Mouse (Mus musculus): ENCODE measurements around the gene Gm49380. TPM values are rescaled to one million over a fixed set of nuclear protein-coding genes. Genes with fewer than 3 reads are reported as not detected.

Gene Gm49380
- polyA plus RNA-seq, 1 experiment from 2014 or later: 0.11 TPM

DNA sequence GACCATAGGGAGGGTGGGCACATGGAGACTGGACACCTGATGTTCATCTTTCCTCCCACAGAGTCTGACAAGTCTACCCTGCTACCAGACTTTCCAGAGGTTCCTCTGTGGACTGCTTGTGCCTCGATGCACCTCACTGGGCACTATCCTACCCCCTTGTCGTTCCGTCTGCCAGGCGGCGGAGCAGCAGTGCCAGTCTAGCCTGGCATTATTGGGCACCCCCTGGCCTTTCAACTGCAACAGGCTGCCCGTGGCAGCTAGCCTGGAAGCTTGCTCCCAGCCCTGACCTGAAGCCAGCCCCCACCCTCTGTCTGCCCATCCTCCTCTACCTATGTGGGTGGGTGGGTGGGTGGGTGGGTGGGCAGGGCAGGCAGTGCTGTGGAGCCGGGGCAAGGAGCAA lies 7.1 kb downstream of the Gm49380 start:
- no peak for ATAC-seq
- H3K36me3 ChIP-seq (ENCODE audit: control insufficient read depth, insufficient read depth, low read length): peaks cover 12% of the 10 kb centered on the region; the same call in 1 of the 2 replicates
- H3K4me1 ChIP-seq (ENCODE audit: control insufficient read depth, insufficient read depth, low read length): peaks cover 22% of the 10 kb centered on the region
- no peak overlapping the region for H3K9ac ChIP-seq (ENCODE audit: low read length)
- H3K27me3 ChIP-seq (replicated peaks; ENCODE audit: control insufficient read depth, insufficient read depth, low read length): no peaks in the 10 kb centered on the region
- 91% methylated on average over 7 of the region's 7 CpGs for WGBS
- no peak overlapping the region for H3K4me3 ChIP-seq (ENCODE audit: low read depth, low read length)
- DNase-seq (ENCODE audit: low spot score): no peak
- H3K9me3 ChIP-seq (replicated peaks; ENCODE audit: control insufficient read depth, low read length): no peaks in the 10 kb centered on the region
- H3K4me2 ChIP-seq (ENCODE audit: low read length): no peak overlapping the region
- no peak overlapping the region for H3K27ac ChIP-seq (ENCODE audit: low read depth, low read length)

DNA sequence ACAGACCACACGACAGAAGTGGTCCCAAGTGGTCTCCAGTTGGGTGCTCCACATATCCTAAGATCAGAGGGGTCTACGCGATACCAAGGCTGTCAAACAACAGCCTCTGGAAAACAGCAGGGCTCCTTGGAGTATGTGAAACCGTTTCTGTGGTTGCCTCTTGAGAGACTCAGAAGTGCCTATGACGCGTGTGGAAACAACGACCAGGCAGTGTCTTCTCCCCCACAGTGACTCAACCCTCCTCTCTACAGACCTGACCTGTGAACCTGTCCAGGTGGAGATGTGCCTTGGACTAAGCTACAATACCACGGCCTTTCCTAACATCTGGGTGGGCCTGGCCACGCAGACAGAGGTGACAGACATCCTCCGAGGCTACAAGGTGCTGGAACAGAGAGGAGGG lies 7.5 kb downstream of the Gm49380 start:
- H3K9ac ChIP-seq (ENCODE audit: low read length): no peak overlapping the region
- H3K4me2 ChIP-seq (ENCODE audit: low read length): no peak overlapping the region
- no peaks in the 10 kb centered on the region for H3K27me3 ChIP-seq (replicated peaks; ENCODE audit: control insufficient read depth, insufficient read depth, low read length)
- ATAC-seq (no peak), DNase-seq (ENCODE audit: low spot score) (no peak)
- 89% methylated on average over 10 of the region's 10 CpGs for WGBS
- H3K4me1 ChIP-seq (ENCODE audit: control insufficient read depth, insufficient read depth, low read length): peaks cover 22% of the 10 kb centered on the region
- no peak overlapping the region for H3K27ac ChIP-seq (ENCODE audit: low read depth, low read length)
- no peaks in the 10 kb centered on the region for H3K9me3 ChIP-seq (replicated peaks; ENCODE audit: control insufficient read depth, low read length)
- H3K36me3 ChIP-seq (ENCODE audit: control insufficient read depth, insufficient read depth, low read length): peaks cover 12% of the 10 kb centered on the region; the same call in 1 of the 2 replicates
- H3K4me3 ChIP-seq (ENCODE audit: low read depth, low read length): no peak overlapping the region

DNA sequence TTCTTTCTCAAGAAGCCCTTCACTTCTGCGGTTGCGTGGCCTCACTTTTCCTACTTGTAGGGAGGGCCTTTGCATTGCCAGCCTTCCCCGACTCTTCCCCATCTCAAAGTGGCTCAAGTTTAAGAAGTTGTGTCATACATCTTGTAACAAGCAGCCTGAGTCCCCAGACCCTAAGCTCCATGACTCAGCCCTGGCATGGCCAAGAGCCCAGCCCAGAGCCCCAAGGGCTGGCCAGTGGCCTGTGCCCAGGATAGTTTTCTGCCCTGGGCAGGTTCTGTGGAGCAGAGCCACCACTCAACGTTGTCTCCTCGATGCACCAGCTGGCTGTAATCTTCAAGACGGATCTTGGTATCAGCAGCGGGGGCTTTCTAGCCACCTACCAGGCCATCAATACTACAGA lies 8.4 kb downstream of the Gm49380 start:
- Histone ChIP-seq H3K9ac (ENCODE audit: low read length) (no peak overlapping the region), H3K4me3 (ENCODE audit: low read depth, low read length) (no peak overlapping the region), H3K36me3 (ENCODE audit: control insufficient read depth, insufficient read depth, low read length) (peaks cover 12% of the 10 kb centered on the region; the same call in 1 of the 2 replicates), H3K4me1 (ENCODE audit: control insufficient read depth, insufficient read depth, low read length) (peaks cover 17% of the 10 kb centered on the region), H3K9me3 (replicated peaks; ENCODE audit: control insufficient read depth, low read length) (no peaks in the 10 kb centered on the region), H3K27me3 (replicated peaks; ENCODE audit: control insufficient read depth, insufficient read depth, low read length) (no peaks in the 10 kb centered on the region), H3K4me2 (ENCODE audit: low read length) (no peak overlapping the region), H3K27ac (ENCODE audit: low read depth, low read length) (no peak overlapping the region)
- no peak for ATAC-seq
- no peak for DNase-seq (ENCODE audit: low spot score)
- 93% methylated on average over 7 of the region's 7 CpGs for WGBS

DNA sequence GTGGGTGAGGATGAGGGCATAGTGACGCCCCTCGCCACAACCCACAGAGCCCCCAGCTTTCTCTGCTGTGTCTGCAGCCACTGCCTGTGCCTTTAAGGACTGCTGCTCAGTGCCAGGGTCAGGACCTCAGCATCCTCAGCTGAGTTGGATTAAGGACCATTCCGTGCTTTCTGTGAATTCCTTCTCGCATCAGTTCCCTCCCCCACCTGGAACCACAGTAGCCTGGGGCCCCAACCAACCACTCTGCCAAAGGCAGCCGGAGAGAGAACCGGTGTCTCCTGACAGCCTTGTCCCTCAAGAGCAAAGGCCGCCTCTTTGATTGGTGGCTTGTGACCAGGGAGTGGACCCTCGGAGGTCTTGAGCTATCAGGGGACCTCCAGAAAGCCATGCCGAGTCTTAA lies 11.8 kb downstream of the Gm49380 start, which contains the start of gene Mfrp:
Gene Mfrp (plus strand): TSS at position 240 of the 400 bp plus-strand sequence.
- peaks cover 9% of the 10 kb centered on the region; the same call in 1 of the 2 replicates for H3K36me3 ChIP-seq (ENCODE audit: control insufficient read depth, insufficient read depth, low read length)
- DNase-seq (ENCODE audit: low spot score): no peak
- no peak for ATAC-seq
- H3K9me3 ChIP-seq (replicated peaks; ENCODE audit: control insufficient read depth, low read length): no peaks in the 10 kb centered on the region
- H3K27ac ChIP-seq (ENCODE audit: low read depth, low read length): no peak within 1 kb of the TSS
- no peak within 1 kb of the TSS for H3K4me3 ChIP-seq (ENCODE audit: low read depth, low read length)
- no peak within 1 kb of the TSS for H3K4me2 ChIP-seq (ENCODE audit: low read length)
- no peak within 1 kb of the TSS for H3K9ac ChIP-seq (ENCODE audit: low read length)
- 65% methylated on average over 9 of the region's 9 CpGs for WGBS
- H3K27me3 ChIP-seq (replicated peaks; ENCODE audit: control insufficient read depth, insufficient read depth, low read length): no peaks in the 10 kb centered on the region
- H3K4me1 ChIP-seq (ENCODE audit: control insufficient read depth, insufficient read depth, low read length): peaks cover 6% of the 10 kb centered on the region; the same call in 1 of the 2 replicates

DNA sequence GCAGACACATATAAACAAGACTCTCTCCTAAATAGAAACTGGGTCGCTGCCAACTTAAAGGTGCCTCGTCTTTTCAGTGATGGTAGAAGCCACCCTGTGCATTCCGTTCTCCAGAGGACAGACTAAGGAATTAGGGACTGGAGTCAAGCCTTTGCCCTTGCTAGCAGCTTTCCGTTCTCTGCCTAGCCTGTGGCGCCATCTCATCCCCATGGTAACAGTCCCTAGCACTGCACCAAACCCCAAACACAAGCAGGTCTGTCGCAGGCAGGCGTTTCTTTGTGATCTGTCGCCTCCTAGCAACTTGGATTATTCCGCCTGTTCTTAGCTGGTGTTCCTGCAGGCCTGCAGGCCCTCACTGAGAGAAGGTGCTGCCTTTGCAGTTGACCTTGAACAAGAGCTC lies 16.8 kb downstream of the Gm49380 start:
- H3K9ac ChIP-seq (ENCODE audit: low read length): no peak overlapping the region
- no peaks in the 10 kb centered on the region for H3K27me3 ChIP-seq (replicated peaks; ENCODE audit: control insufficient read depth, insufficient read depth, low read length)
- H3K9me3 ChIP-seq (replicated peaks; ENCODE audit: control insufficient read depth, low read length): no peaks in the 10 kb centered on the region
- H3K4me3 ChIP-seq (ENCODE audit: low read depth, low read length): no peak overlapping the region
- peak overlapping the region; percentile 9; the same call in 1 of the 2 replicates for H3K27ac ChIP-seq (ENCODE audit: low read depth, low read length)
- DNase-seq (ENCODE audit: low spot score) (peak; percentile 74), ATAC-seq (peak; percentile 72)
- WGBS: 11% methylated on average over 9 of the region's 9 CpGs
- no peak overlapping the region for H3K4me2 ChIP-seq (ENCODE audit: low read length)
- H3K36me3 ChIP-seq (ENCODE audit: control insufficient read depth, insufficient read depth, low read length): no peaks in the 10 kb centered on the region; the same call in 1 of the 2 replicates
- peaks cover 6% of the 10 kb centered on the region; the same call in 1 of the 2 replicates for H3K4me1 ChIP-seq (ENCODE audit: control insufficient read depth, insufficient read depth, low read length)

DNA sequence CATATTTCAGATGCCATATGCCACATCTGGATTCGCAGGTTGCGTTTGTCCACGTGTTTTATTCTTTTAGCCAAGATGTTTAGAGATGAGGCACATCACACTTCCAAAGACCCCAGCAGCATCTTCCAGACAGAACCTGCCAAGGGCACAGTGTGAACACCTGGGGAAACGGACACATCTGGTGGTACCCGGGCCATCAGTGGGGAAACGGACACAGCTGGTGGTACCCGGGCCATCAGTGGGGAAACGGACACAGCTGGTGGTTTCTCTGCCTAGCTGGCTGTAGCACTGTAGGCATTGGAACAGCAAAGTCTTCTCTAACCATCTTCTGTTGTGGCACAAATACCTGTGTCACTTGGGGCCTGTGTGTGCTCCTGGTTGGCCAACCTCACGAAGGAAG lies 17.5 kb downstream of the Gm49380 start:
- H3K4me2 ChIP-seq (ENCODE audit: low read length): no peak overlapping the region
- DNase-seq (ENCODE audit: low spot score): no peak
- no peaks in the 10 kb centered on the region for H3K9me3 ChIP-seq (replicated peaks; ENCODE audit: control insufficient read depth, low read length)
- ATAC-seq: no peak
- no peak overlapping the region; the same call in 1 of the 2 replicates for H3K27ac ChIP-seq (ENCODE audit: low read depth, low read length)
- 87% methylated on average over 9 of the region's 9 CpGs for WGBS
- peaks cover 6% of the 10 kb centered on the region; the same call in 1 of the 2 replicates for H3K4me1 ChIP-seq (ENCODE audit: control insufficient read depth, insufficient read depth, low read length)
- H3K27me3 ChIP-seq (replicated peaks; ENCODE audit: control insufficient read depth, insufficient read depth, low read length): no peaks in the 10 kb centered on the region
- no peaks in the 10 kb centered on the region; the same call in 1 of the 2 replicates for H3K36me3 ChIP-seq (ENCODE audit: control insufficient read depth, insufficient read depth, low read length)
- no peak overlapping the region for H3K4me3 ChIP-seq (ENCODE audit: low read depth, low read length)
- H3K9ac ChIP-seq (ENCODE audit: low read length): no peak overlapping the region

DNA sequence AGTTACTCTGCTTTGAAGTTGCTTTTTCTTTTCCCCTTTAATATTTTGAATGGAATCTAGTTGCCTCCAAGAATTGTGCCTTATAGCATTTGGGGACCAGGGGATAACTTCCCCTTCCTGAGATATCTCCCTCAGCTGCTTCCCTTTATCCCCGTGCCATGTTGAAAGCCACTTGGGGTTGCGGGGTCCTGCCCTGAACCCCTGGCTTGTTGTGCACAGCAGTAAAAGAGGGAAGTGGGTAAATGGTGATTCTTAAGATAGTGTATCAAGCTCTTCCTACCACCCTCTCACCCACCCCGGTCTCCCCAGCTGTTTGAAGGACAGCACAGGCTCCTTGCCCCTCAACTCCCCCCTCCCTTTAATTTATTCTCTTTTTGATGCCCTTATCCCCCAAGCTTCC lies 18.6 kb downstream of the Gm49380 start:
- 82% methylated on average over 3 of the region's 3 CpGs for WGBS
- no peak overlapping the region for H3K4me3 ChIP-seq (ENCODE audit: low read depth, low read length)
- DNase-seq (ENCODE audit: low spot score) (no peak), ATAC-seq (no peak)
- H3K36me3 ChIP-seq (ENCODE audit: control insufficient read depth, insufficient read depth, low read length): no peaks in the 10 kb centered on the region; the same call in 1 of the 2 replicates
- no peaks in the 10 kb centered on the region for H3K27me3 ChIP-seq (replicated peaks; ENCODE audit: control insufficient read depth, insufficient read depth, low read length)
- H3K9me3 ChIP-seq (replicated peaks; ENCODE audit: control insufficient read depth, low read length): no peaks in the 10 kb centered on the region
- H3K4me1 ChIP-seq (ENCODE audit: control insufficient read depth, insufficient read depth, low read length): peaks cover 6% of the 10 kb centered on the region; the same call in 1 of the 2 replicates
- no peak overlapping the region for H3K27ac ChIP-seq (ENCODE audit: low read depth, low read length)
- no peak overlapping the region for H3K9ac ChIP-seq (ENCODE audit: low read length)
- H3K4me2 ChIP-seq (ENCODE audit: low read length): no peak overlapping the region

DNA sequence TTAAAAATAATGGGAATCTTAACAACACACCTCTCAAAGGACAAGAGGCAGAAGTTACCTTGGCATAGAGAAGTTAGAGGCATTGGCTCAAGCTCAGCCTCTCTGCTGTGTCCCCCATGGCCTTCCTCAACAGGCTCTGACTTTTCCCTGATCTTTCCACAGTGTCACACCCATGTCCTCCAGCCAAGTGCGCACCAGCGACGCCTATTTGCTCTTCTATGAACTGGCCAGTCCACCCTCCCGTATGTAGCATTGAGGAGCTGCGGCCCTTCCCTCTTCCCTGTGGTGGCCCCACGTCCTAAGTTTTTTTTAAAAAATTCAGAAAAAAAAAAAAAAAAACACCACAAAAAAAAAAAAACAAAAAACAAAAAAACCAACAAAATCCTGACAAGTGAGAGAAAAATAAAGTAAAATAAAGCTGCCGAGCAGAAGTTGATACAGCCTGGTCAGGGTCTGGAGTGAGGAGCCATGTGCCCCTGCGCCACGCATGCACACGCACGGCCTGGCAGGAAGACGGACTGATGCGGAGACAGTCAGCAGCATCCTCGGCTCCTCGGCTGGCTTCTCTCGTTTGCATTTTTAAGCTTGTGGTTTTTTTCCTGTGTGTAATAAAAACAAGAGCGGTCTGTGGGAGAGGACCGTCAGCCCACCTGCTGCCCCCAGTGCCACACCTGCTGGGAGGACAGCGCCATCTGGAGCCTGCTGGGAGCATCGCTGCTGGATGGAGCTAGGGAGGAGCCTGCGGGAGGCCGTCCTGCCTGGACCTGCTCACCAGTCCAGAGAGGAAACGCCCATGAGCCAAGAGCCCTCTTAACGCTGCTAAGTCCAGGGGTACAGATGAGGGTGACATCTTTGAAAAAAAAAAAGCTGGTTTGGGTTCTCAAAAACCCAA lies 19.4 kb downstream of the Gm49380 start:
- H3K36me3 ChIP-seq (ENCODE audit: control insufficient read depth, insufficient read depth, low read length): no peaks in the 10 kb centered on the region; the same call in 1 of the 2 replicates
- H3K4me2 ChIP-seq (ENCODE audit: low read length): peak overlapping the region; percentile 23; the same call in 1 of the 2 replicates
- peaks cover 6% of the 10 kb centered on the region; the same call in 1 of the 2 replicates for H3K4me1 ChIP-seq (ENCODE audit: control insufficient read depth, insufficient read depth, low read length)
- DNase-seq (ENCODE audit: low spot score) (peak; percentile 76), ATAC-seq (peak; percentile 67)
- no peak overlapping the region for H3K27ac ChIP-seq (ENCODE audit: low read depth, low read length)
- H3K9me3 ChIP-seq (replicated peaks; ENCODE audit: control insufficient read depth, low read length): no peaks in the 10 kb centered on the region
- no peaks in the 10 kb centered on the region for H3K27me3 ChIP-seq (replicated peaks; ENCODE audit: control insufficient read depth, insufficient read depth, low read length)
- 0 out of 2 replicates have a peak overlapping the region, but pooled peaks have one; percentile 2 for H3K4me3 ChIP-seq (ENCODE audit: low read depth, low read length)
- WGBS: 28% methylated on average over 24 of the region's 24 CpGs
- no peak overlapping the region for H3K9ac ChIP-seq (ENCODE audit: low read length)
